8 mouse cellular contexts compared by ENCODE assay signal in the genomic region with DNA sequence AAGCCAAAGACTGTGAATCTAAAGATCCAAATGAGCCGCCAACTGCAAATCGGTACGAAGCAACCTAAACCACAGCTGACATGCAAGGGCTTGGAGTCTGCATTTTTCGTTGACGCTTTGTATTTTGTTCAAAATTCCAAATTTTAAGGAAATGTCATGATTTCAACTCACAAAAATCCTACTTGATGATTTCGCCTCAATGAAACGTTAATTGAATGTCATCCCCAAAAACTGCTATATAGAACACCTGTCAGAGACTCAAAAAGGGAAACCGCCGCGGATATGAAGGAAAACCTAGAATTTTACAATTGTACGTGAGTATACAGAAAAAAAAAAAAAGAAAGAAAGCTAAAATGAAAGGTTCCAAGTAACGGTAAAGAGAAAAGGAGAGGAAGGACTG. TPM values are rescaled to one million over a fixed set of nuclear protein-coding genes. Genes with fewer than 3 reads are reported as not detected.
DNase-seq lines count a peak whose midpoint lies in the region; ATAC-seq and TF ChIP-seq lines count a peak whose summit lies in the region.

No protein-coding gene starts in this region.

- ATAC-seq in erythroblast, adult 5-6 weeks (replicated peaks; ENCODE audit: low FRiP score, poor library complexity, severe bottlenecking): no peak
- ATAC-seq in limb, embryonic 15.5 days (ENCODE audit: insufficient number of reproducible peaks, low FRiP score, low TSS enrichment, low read depth): no peak
- no peak for ATAC-seq in stomach, embryonic 16.5 days (ENCODE audit: insufficient read depth, low FRiP score)

- no peaks in the 10 kb centered on the region for H3K9me3 ChIP-seq in erythroblast, embryonic 14.5 days (ENCODE audit: control insufficient read depth, low read length)
- H3K9me3 ChIP-seq in limb, embryonic 15.5 days: no peaks in the 10 kb centered on the region
- H3K9me3 ChIP-seq in stomach, embryonic 16.5 days (replicated peaks; ENCODE audit: control insufficient read depth, low read length): no peaks in the 10 kb centered on the region

- peak overlapping the region; percentile 79 for H3K4me2 ChIP-seq in limb, embryonic 15.5 days
- H3K4me2 ChIP-seq in stomach, embryonic 16.5 days (ENCODE audit: low read depth, low read length): peak overlapping the region; percentile 78

- no peak for DNase-seq in spleen, adult 2 months (ENCODE audit: low read depth in 1 of 2, low spot score in 2 of 2)
- DNase-seq in spleen, postnatal 36 days (ENCODE audit: low spot score in 2 of 2): no peak
- no peak for DNase-seq in frontal cortex, postnatal 10 days (ENCODE audit: low spot score in 2 of 2)
- DNase-seq in embryo, embryonic 9.5 days (ENCODE audit: extremely low spot score): no peak

- peak overlapping the region; percentile 52 for H3K27ac ChIP-seq in spleen, adult 2 months (ENCODE audit: insufficient read depth, low read length)
- 0 out of 2 replicates have a peak overlapping the region, but pooled peaks have one; percentile 97 for H3K27ac ChIP-seq in limb, embryonic 15.5 days
- no peak overlapping the region for H3K27ac ChIP-seq in stomach, embryonic 16.5 days (ENCODE audit: low read length)

- peaks cover 25% of the 10 kb centered on the region for H3K4me1 ChIP-seq in erythroblast, embryonic 14.5 days (ENCODE audit: control insufficient read depth)
- H3K4me1 ChIP-seq in spleen, adult 2 months (ENCODE audit: control insufficient read depth, insufficient read depth, insufficient read length): peaks cover 3% of the 10 kb centered on the region; the same call in 1 of the 2 replicates
- peaks cover 11% of the 10 kb centered on the region for H3K4me1 ChIP-seq in limb, embryonic 15.5 days
- H3K4me1 ChIP-seq in stomach, embryonic 16.5 days (ENCODE audit: control insufficient read depth, insufficient read depth, low read length): peaks cover 8% of the 10 kb centered on the region

- no peak for TF ChIP-seq POLR2A in spleen, adult 2 months (IDR thresholded peaks at IDR 0.05; ENCODE audit: low read depth, low read length)

- peak overlapping the region; percentile 85; the same call in 1 of the 2 replicates for H3K9ac ChIP-seq in limb, embryonic 15.5 days
- H3K9ac ChIP-seq in stomach, embryonic 16.5 days (ENCODE audit: low read length): peak overlapping the region; percentile 92

- no peak for TF ChIP-seq CTCF in spleen, adult 2 months (IDR thresholded peaks at IDR 0.05; ENCODE audit: extremely low read depth, insufficient read depth, insufficient read length, insufficient replicate concordance)

- H3K27me3 ChIP-seq in erythroblast, embryonic 14.5 days (ENCODE audit: control insufficient read depth): no peaks in the 10 kb centered on the region
- no peaks in the 10 kb centered on the region for H3K27me3 ChIP-seq in spleen, adult 2 months (ENCODE audit: control insufficient read depth, insufficient read depth, low read length)
- H3K27me3 ChIP-seq in limb, embryonic 15.5 days: no peaks in the 10 kb centered on the region
- H3K27me3 ChIP-seq in stomach, embryonic 16.5 days (ENCODE audit: control insufficient read depth, insufficient read depth, low read length): no peaks in the 10 kb centered on the region

- peaks cover 44% of the 10 kb centered on the region for H3K36me3 ChIP-seq in erythroblast, embryonic 14.5 days (ENCODE audit: control insufficient read depth)
- H3K36me3 ChIP-seq in spleen, adult 2 months (ENCODE audit: control insufficient read depth, insufficient read depth, low read length): peaks cover 12% of the 10 kb centered on the region
- peaks cover 18% of the 10 kb centered on the region for H3K36me3 ChIP-seq in limb, embryonic 15.5 days
- H3K36me3 ChIP-seq in stomach, embryonic 16.5 days (ENCODE audit: control insufficient read depth, insufficient read depth, low read length): peaks cover 12% of the 10 kb centered on the region

- 30% methylated on average over 12 of the region's 12 CpGs for WGBS in spleen, adult 2 months
- WGBS in limb, embryonic 15.5 days: 20% methylated on average over 12 of the region's 12 CpGs
- WGBS in stomach, embryonic 16.5 days: 22% methylated on average over 12 of the region's 12 CpGs

- H3K4me3 ChIP-seq in erythroblast, embryonic 14.5 days (replicated peaks): peak overlapping the region; percentile 91
- H3K4me3 ChIP-seq in spleen, adult 2 months (ENCODE audit: extremely low read depth, insufficient read depth, insufficient read length): peak overlapping the region; percentile 72
- peak overlapping the region; percentile 92 for H3K4me3 ChIP-seq in limb, embryonic 15.5 days
- H3K4me3 ChIP-seq in stomach, embryonic 16.5 days (replicated peaks; ENCODE audit: low read length): peak overlapping the region; percentile 80

RNA-seq across cellular contexts. Expression of a gene that starts 1.0 kb away (rescaled TPM):
- 8.5 TPM in 2 replicates for polyA plus RNA-seq in erythroblast, embryonic 14.5 days (2012)
- total RNA-seq in erythroblast, adult 5-6 weeks (2015; ENCODE audit: low replicate concordance): 52.1 and 60.8 TPM in 2 replicates
- 57.2 and 81.7 TPM in 2 replicates for total RNA-seq in erythroblast, adult 5-6 weeks (2017; ENCODE audit: low replicate concordance)
- 17.5 and 42.2 TPM in 2 replicates for polyA plus RNA-seq in spleen, adult 2 months (2012; rRNA removed)
- polyA plus RNA-seq in limb, embryonic 15.5 days (2015; fragmentation: Nextera tagmentation; extraction: Ambion mirVana): 73.9 and 96.7 TPM in 2 replicates
- 61.7 and 72.9 TPM in 2 replicates for polyA plus RNA-seq in stomach, embryonic 16.5 days (2015; fragmentation: Nextera tagmentation; extraction: Ambion mirVana)

RNA-seq across cellular contexts. Expression of a gene that starts 40.1 kb away (rescaled TPM):
- not detected in 2 replicates for polyA plus RNA-seq in erythroblast, embryonic 14.5 days (2012)
- 1.5 and 5.8 TPM in 2 replicates for total RNA-seq in erythroblast, adult 5-6 weeks (2015; ENCODE audit: low replicate concordance)
- total RNA-seq in erythroblast, adult 5-6 weeks (2017; ENCODE audit: low replicate concordance): 1.8 and 3.2 TPM in 2 replicates
- 0.80 and 1.0 TPM in 2 replicates for polyA plus RNA-seq in spleen, adult 2 months (2012; rRNA removed)
- 3.4 and 4.0 TPM in 2 replicates for polyA plus RNA-seq in limb, embryonic 15.5 days (2015; fragmentation: Nextera tagmentation; extraction: Ambion mirVana)
- 3.7 and 4.2 TPM in 2 replicates for polyA plus RNA-seq in stomach, embryonic 16.5 days (2015; fragmentation: Nextera tagmentation; extraction: Ambion mirVana)
